In genomic region chr4:151223263-151223996, GRCm38 (mm10) we compare ENCODE assay signal across 15 mouse cellular contexts.
DNase-seq lines count a peak whose midpoint lies in the region; ATAC-seq and TF ChIP-seq lines count a peak whose summit lies in the region.
"Had no signal": no experiment of that assay in that cellular context is flagged by ENCODE, and none has a peak within 500 bp of the region (broad histone marks: within the 10 kb centered on the region; RNA-seq: fewer than 3 reads in every experiment).

No protein-coding gene starts in this region.

- peaks cover 21% of the 10 kb centered on the region for H3K27me3 ChIP-seq in hindbrain, embryonic 13.5 days
- peaks cover 13% of the 10 kb centered on the region for H3K27me3 ChIP-seq in hindbrain, embryonic 12.5 days
- peaks cover 14% of the 10 kb centered on the region for H3K27me3 ChIP-seq in midbrain, embryonic 12.5 days
- no peaks in the 10 kb centered on the region for H3K27me3 ChIP-seq in midbrain, embryonic 11.5 days (ENCODE audit: control insufficient read depth, insufficient read depth, low read length)
- no peaks in the 10 kb centered on the region for H3K27me3 ChIP-seq in intestine, postnatal 0 days (replicated peaks; ENCODE audit: control insufficient read depth, insufficient read depth, low read length)
- no peaks in the 10 kb centered on the region for H3K27me3 ChIP-seq in neural tube, embryonic 15.5 days (replicated peaks)
- H3K27me3 ChIP-seq: embryonic facial prominence, embryonic 13.5 days had no signal

- no peaks in the 10 kb centered on the region for H3K36me3 ChIP-seq in hindbrain, embryonic 13.5 days
- H3K36me3 ChIP-seq in hindbrain, embryonic 12.5 days, result no peaks in the 10 kb centered on the region
- H3K36me3 ChIP-seq in midbrain, embryonic 12.5 days, result no peaks in the 10 kb centered on the region
- no peaks in the 10 kb centered on the region for H3K36me3 ChIP-seq in midbrain, embryonic 11.5 days (ENCODE audit: control insufficient read depth, insufficient read depth, low read length)
- no peaks in the 10 kb centered on the region for H3K36me3 ChIP-seq in intestine, postnatal 0 days (ENCODE audit: control insufficient read depth, insufficient read depth)
- H3K36me3 ChIP-seq in neural tube, embryonic 15.5 days, result no peaks in the 10 kb centered on the region
- H3K36me3 ChIP-seq: embryonic facial prominence, embryonic 13.5 days; heart, embryonic 12.5 days had no signal

- peaks cover 48% of the 10 kb centered on the region for H3K4me1 ChIP-seq in hindbrain, embryonic 13.5 days (replicated peaks)
- H3K4me1 ChIP-seq in hindbrain, embryonic 12.5 days, result peaks cover 25% of the 10 kb centered on the region
- peaks cover 25% of the 10 kb centered on the region for H3K4me1 ChIP-seq in midbrain, embryonic 12.5 days
- H3K4me1 ChIP-seq in midbrain, embryonic 11.5 days (ENCODE audit: control insufficient read depth, insufficient read depth, low read length), result peaks cover 6% of the 10 kb centered on the region
- H3K4me1 ChIP-seq in intestine, postnatal 0 days (replicated peaks; ENCODE audit: control insufficient read depth, insufficient read depth, low read length), result no peaks in the 10 kb centered on the region
- H3K4me1 ChIP-seq in neural tube, embryonic 15.5 days, result peaks cover 48% of the 10 kb centered on the region

- peak overlapping the region; percentile 55; the same call in 1 of the 2 replicates for H3K9ac ChIP-seq in hindbrain, embryonic 13.5 days
- no peak overlapping the region for H3K9ac ChIP-seq in hindbrain, embryonic 12.5 days
- H3K9ac ChIP-seq in midbrain, embryonic 12.5 days (replicated peaks), result no peak overlapping the region
- H3K9ac ChIP-seq in midbrain, embryonic 11.5 days (ENCODE audit: low read length), result no peak overlapping the region
- no peak overlapping the region for H3K9ac ChIP-seq in intestine, postnatal 0 days (ENCODE audit: low read depth, low read length)
- H3K9ac ChIP-seq in neural tube, embryonic 15.5 days (replicated peaks), result no peak overlapping the region; the same call in 1 of the 2 replicates
- H3K9ac ChIP-seq: heart, embryonic 12.5 days; lung, embryonic 14.5 days had no signal

- 77% methylated on average over 13 of the region's 13 CpGs for WGBS in hindbrain, embryonic 13.5 days
- WGBS in hindbrain, embryonic 12.5 days, result 79% methylated on average over 13 of the region's 13 CpGs
- 77% methylated on average over 13 of the region's 13 CpGs for WGBS in midbrain, embryonic 12.5 days
- 77% methylated on average over 13 of the region's 13 CpGs for WGBS in midbrain, embryonic 11.5 days
- WGBS in intestine, postnatal 0 days, result 39% methylated on average over 13 of the region's 13 CpGs
- WGBS in neural tube, embryonic 15.5 days, result 69% methylated on average over 13 of the region's 13 CpGs

- H3K4me3 ChIP-seq in hindbrain, embryonic 13.5 days, result no peak overlapping the region
- H3K4me3 ChIP-seq in hindbrain, embryonic 12.5 days, result no peak overlapping the region
- H3K4me3 ChIP-seq in midbrain, embryonic 12.5 days, result no peak overlapping the region
- no peak overlapping the region for H3K4me3 ChIP-seq in midbrain, embryonic 11.5 days (ENCODE audit: low read depth, low read length)
- no peak overlapping the region for H3K4me3 ChIP-seq in intestine, postnatal 0 days (ENCODE audit: low read depth, low read length)
- H3K4me3 ChIP-seq in neural tube, embryonic 15.5 days (replicated peaks), result no peak overlapping the region
- H3K4me3 ChIP-seq: embryonic facial prominence, embryonic 13.5 days; heart, embryonic 12.5 days had no signal

- peak overlapping the region; percentile 85 for H3K27ac ChIP-seq in hindbrain, embryonic 13.5 days
- H3K27ac ChIP-seq in hindbrain, embryonic 12.5 days, result no peak overlapping the region
- H3K27ac ChIP-seq in midbrain, embryonic 12.5 days (replicated peaks), result peak overlapping the region; percentile 61; the same call in 1 of the 2 replicates
- no peak overlapping the region for H3K27ac ChIP-seq in midbrain, embryonic 11.5 days (ENCODE audit: low read depth, low read length)
- H3K27ac ChIP-seq in intestine, postnatal 0 days (ENCODE audit: low read depth, low read length), result no peak overlapping the region
- peak overlapping the region; percentile 81 for H3K27ac ChIP-seq in neural tube, embryonic 15.5 days (replicated peaks)
- H3K27ac ChIP-seq: embryonic facial prominence, embryonic 13.5 days had no signal

- ATAC-seq in hindbrain, embryonic 13.5 days (ENCODE audit: low FRiP score), result no peak
- ATAC-seq in hindbrain, embryonic 12.5 days (ENCODE audit: low FRiP score), result no peak
- ATAC-seq in midbrain, embryonic 12.5 days (ENCODE audit: low FRiP score, low read depth), result no peak
- ATAC-seq in midbrain, embryonic 11.5 days (ENCODE audit: low FRiP score), result no peak
- peak; percentile 48; the same call in 1 of the 2 replicates for ATAC-seq in intestine, postnatal 0 days
- no peak for ATAC-seq in neural tube, embryonic 15.5 days (ENCODE audit: low FRiP score)

- H3K4me2 ChIP-seq in hindbrain, embryonic 13.5 days, result no peak overlapping the region
- H3K4me2 ChIP-seq in hindbrain, embryonic 12.5 days (replicated peaks), result no peak overlapping the region
- no peak overlapping the region for H3K4me2 ChIP-seq in midbrain, embryonic 12.5 days (replicated peaks)
- no peak overlapping the region for H3K4me2 ChIP-seq in midbrain, embryonic 11.5 days
- H3K4me2 ChIP-seq in intestine, postnatal 0 days (replicated peaks; ENCODE audit: low read depth), result no peak overlapping the region
- H3K4me2 ChIP-seq in neural tube, embryonic 15.5 days, result no peak overlapping the region
- H3K4me2 ChIP-seq: embryonic facial prominence, embryonic 13.5 days; heart, embryonic 12.5 days; liver, embryonic 11.5 days; lung, embryonic 14.5 days had no signal

- TF ChIP-seq CTCF in intestine, postnatal 0 days (IDR thresholded peaks at IDR 0.05; ENCODE audit: low read depth), result no peak

- no peaks in the 10 kb centered on the region for H3K9me3 ChIP-seq in hindbrain, embryonic 13.5 days
- no peaks in the 10 kb centered on the region for H3K9me3 ChIP-seq in hindbrain, embryonic 12.5 days (replicated peaks)
- no peaks in the 10 kb centered on the region for H3K9me3 ChIP-seq in midbrain, embryonic 12.5 days
- no peaks in the 10 kb centered on the region for H3K9me3 ChIP-seq in midbrain, embryonic 11.5 days (ENCODE audit: control insufficient read depth, low read length)
- H3K9me3 ChIP-seq in intestine, postnatal 0 days (ENCODE audit: control insufficient read depth), result no peaks in the 10 kb centered on the region
- no peaks in the 10 kb centered on the region for H3K9me3 ChIP-seq in neural tube, embryonic 15.5 days (replicated peaks)
- H3K9me3 ChIP-seq: embryonic facial prominence, embryonic 13.5 days; heart, embryonic 12.5 days had no signal

- no peak for DNase-seq in midbrain, embryonic 11.5 days (ENCODE audit: low spot score, missing footprints)
- DNase-seq in MN1 (ENCODE audit: low spot score), result no peak
- DNase-seq: adrenal gland, postnatal 25 days; cerebellum, adult 8-10 months; heart, postnatal 36 days; left cerebral cortex, postnatal 4 days had no signal

Comparison
In these comparisons a context has a peak if more than half of its experiments do, and no peak if none do; other contexts are left out.
1. H3K27ac ChIP-seq: peak in hindbrain, embryonic 13.5 days (single experiment), midbrain, embryonic 12.5 days (single experiment) and neural tube, embryonic 15.5 days (single experiment); none in hindbrain, embryonic 12.5 days (single experiment), midbrain, embryonic 11.5 days (single experiment) and intestine, postnatal 0 days (single experiment).